Mouse (Mus musculus) C2C12 (cell line): ENCODE data around the gene Xrcc2. TPM values are rescaled to one million over a fixed set of nuclear protein-coding genes. Genes with fewer than 3 reads are reported as not detected.

Experiments used
- H3K27me3 ChIP-seq: one replicate; pipeline ENCODE4 v1.6.1; 2011; ENCODE audit not compliant: control insufficient read depth, insufficient read depth, insufficient read length
- H3K36me3 ChIP-seq: one replicate; pipeline ENCODE4 v1.6.1; 2011; ENCODE audit not compliant: control insufficient read depth, insufficient read depth
- H3K4me3 ChIP-seq: one replicate; pipeline ENCODE4 v1.5.1; 2011; ENCODE audit warnings: mild to moderate bottlenecking, control low read depth; ENCODE audit not compliant: poor library complexity, insufficient read depth, severe bottlenecking
- H3K79me2 ChIP-seq: one replicate; pipeline ENCODE4 v1.6.1; 2011; ENCODE audit not compliant: control insufficient read depth, insufficient read depth
- H3K79me3 ChIP-seq: one replicate; pipeline ENCODE4 v1.6.1; 2011; ENCODE audit warnings: low read depth, control low read depth
- H3ac ChIP-seq: one replicate; pipeline ENCODE3; 2011; ENCODE audit warnings: low read depth; ENCODE audit not compliant: control insufficient read depth, insufficient read length
- CEBPB ChIP-seq: IDR thresholded peaks from one replicate; pipeline ENCODE4 v1.6.1; 2011; ENCODE audit warnings: low read depth, mild to moderate bottlenecking, control low read depth, moderate library complexity
- CTCF ChIP-seq: IDR thresholded peaks from one replicate; pipeline ENCODE4 v1.5.1; 2011; ENCODE audit not compliant: control insufficient read depth, insufficient read depth, insufficient read length
- FOSL1 ChIP-seq: IDR thresholded peaks from one replicate; pipeline ENCODE4 v1.8.0; 2011; ENCODE audit warnings: mild to moderate bottlenecking, low read length; ENCODE audit not compliant: poor library complexity, insufficient read depth, severe bottlenecking
- MAX ChIP-seq: IDR thresholded peaks from one replicate; pipeline ENCODE4 v1.6.1; 2011; ENCODE audit warnings: mild to moderate bottlenecking, control low read depth
- MYOD1 ChIP-seq: IDR thresholded peaks from one replicate; pipeline ENCODE4 v1.6.1; 2011; ENCODE audit warnings: low read depth; ENCODE audit not compliant: control insufficient read depth, insufficient read length
- MYOG ChIP-seq: IDR thresholded peaks from one replicate; pipeline ENCODE4 v1.6.1; 2011; ENCODE audit not compliant: control insufficient read depth, insufficient read length; ENCODE audit errors: extremely low read depth
- USF1 ChIP-seq: IDR thresholded peaks from one replicate; pipeline ENCODE4 v1.6.1; 2011; ENCODE audit warnings: low read depth, mild to moderate bottlenecking, control low read depth, moderate library complexity
- polyA plus RNA-seq: library from polyadenylated mRNA; unstranded; fragments of >200 nt; fragmentation: generic; extraction: Trizol; gene quantifications from one replicate; pipeline ENCODE4 v1.2.1, GENCODE M21; 2012; ENCODE audit warnings: missing spikeins

Xrcc2 gene
- polyA plus RNA-seq, 1 experiment, result 7.2 TPM

DNA sequence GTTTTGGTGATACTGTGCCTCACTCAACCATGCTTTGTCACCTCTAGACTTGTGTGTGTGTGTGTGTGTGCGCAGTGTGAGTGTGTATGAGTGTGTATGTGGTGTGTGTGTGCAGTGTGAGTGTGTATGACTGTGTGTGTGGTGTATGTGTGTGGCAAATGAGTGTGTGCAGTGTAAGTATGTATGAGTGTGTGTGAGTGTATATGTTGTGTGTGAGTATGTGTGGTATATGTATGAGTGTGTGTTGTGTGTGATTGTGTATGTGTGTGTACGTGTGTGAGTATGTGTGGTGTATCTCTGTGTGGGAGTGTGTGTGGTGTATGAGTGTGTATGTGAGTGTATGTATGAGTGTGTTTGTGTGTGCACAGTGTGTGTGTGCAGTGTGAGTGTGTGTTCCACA is 61.1 kb downstream of the Xrcc2 start:
- no peak overlapping the region for H3K4me3 ChIP-seq
- no peaks in the 10 kb centered on the region for H3K27me3 ChIP-seq
- no peaks in the 10 kb centered on the region for H3K36me3 ChIP-seq
- TF ChIP-seq MYOD1 (no peak), USF1 (no peak), CEBPB (no peak), FOSL1 (no peak), MAX (no peak), CTCF (no peak), MYOG (no peak)
- H3ac ChIP-seq, result no peak overlapping the region
- no peaks in the 10 kb centered on the region for H3K79me2 ChIP-seq
- no peaks in the 10 kb centered on the region for H3K79me3 ChIP-seq

- no peaks in the 10 kb centered on the region for H3K36me3 ChIP-seq
- H3K27me3 ChIP-seq, result no peaks in the 10 kb centered on the region
- no peaks in the 10 kb centered on the region for H3K79me2 ChIP-seq
- no peak overlapping the region for H3K4me3 ChIP-seq
- TF ChIP-seq USF1 (no peak), MAX (no peak), MYOG (no peak), FOSL1 (no peak), CTCF (no peak), MYOD1 (no peak), CEBPB (no peak)
- H3K79me3 ChIP-seq, result no peaks in the 10 kb centered on the region
- H3ac ChIP-seq, result no peak overlapping the region
Measured at GRCm38 (mm10) chr5:25642741-25643140, 62.9 kb downstream of the Xrcc2 start.

Other genes starting within 250 kb of the Xrcc2 start
- 2.6 TPM for gene Kmt2c, start 207.0 kb downstream of the Xrcc2 start, polyA plus RNA-seq
- gene Cct8l1, start 189.8 kb downstream of the Xrcc2 start, polyA plus RNA-seq, result not detected
- gene Actr3b, start 54.2 kb upstream of the Xrcc2 start, polyA plus RNA-seq, result 0.66 TPM
- not detected for gene Gm21663, start 236.6 kb upstream of the Xrcc2 start, polyA plus RNA-seq
- not detected for gene Gm21671, start 248.6 kb upstream of the Xrcc2 start, polyA plus RNA-seq